In the genomic region with DNA sequence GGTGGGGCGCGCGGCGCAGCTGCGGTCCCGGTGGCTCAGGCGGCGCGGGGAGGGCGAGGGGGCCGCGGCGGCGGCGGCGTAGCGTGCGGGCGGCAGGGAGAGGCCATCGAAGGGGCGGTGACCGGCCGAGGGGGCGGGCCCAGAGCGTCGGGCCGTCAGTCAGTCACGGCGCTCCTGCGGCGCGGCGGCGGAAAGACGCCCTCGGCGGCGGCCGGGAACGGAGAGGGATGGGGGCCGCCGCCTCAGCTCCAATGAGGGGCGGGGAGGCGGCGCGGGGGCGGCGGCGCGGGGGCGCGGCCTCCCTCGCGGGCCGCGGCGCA, we compare ENCODE assay signal across 8 mouse cellular contexts. TPM values are rescaled to one million over a fixed set of nuclear protein-coding genes. Genes with fewer than 3 reads are reported as not detected.
DNase-seq lines count a peak whose midpoint lies in the region; ATAC-seq and TF ChIP-seq lines count a peak whose summit lies in the region.

TSS of gene Tent4a (minus strand) at position 284 of the 320 bp plus-strand sequence.

- dilution Hi-C loops in CH12.LX (cut with MboI; ENCODE audit: extremely low pct_ligation_motif_present, extremely low pct_unique_long_range_greater_than_20kb, low sequenced_read_pairs): no loop called here

- H3K79me2 ChIP-seq in CH12.LX (replicated peaks; ENCODE audit: control insufficient read depth, extremely low read depth, insufficient read depth, poor library complexity, severe bottlenecking) (peaks cover 21% of the 10 kb centered on the region), macrophage (ENCODE audit: inconsistent target) (peaks cover 40% of the 10 kb centered on the region)

- no peak for TF ChIP-seq EP300 in CH12.LX (IDR thresholded peaks at IDR 0.05; ENCODE audit: low read length)

- in situ Hi-C loops in CH12.LX (cut with MboI; ENCODE audit: low pct_ligation_motif_present, low pct_unique_long_range_greater_than_20kb, low sequenced_read_pairs): no loop called here

- no peaks in the 10 kb centered on the region for H3K27me3 ChIP-seq in CH12.LX (replicated peaks)
- no peaks in the 10 kb centered on the region for H3K27me3 ChIP-seq in hindbrain, embryonic 15.5 days

- no peak for TF ChIP-seq RAD21 in CH12.LX (IDR thresholded peaks at IDR 0.05; ENCODE audit: low read depth, low read length)

- peak; percentile 41 for ATAC-seq in frontal cortex, adult (ENCODE audit: low TSS enrichment)
- ATAC-seq in erythroid progenitor cell, adult 5-6 weeks (replicated peaks; ENCODE audit: low FRiP score, poor library complexity, severe bottlenecking): peak; percentile 64
- ATAC-seq in hindbrain, embryonic 15.5 days (ENCODE audit: low FRiP score, low read depth): peak; percentile 87

- peak within 1 kb of the TSS; percentile 65 for H3K27ac ChIP-seq in CH12.LX (ENCODE audit: insufficient read depth, low read depth)
- H3K27ac ChIP-seq in hindbrain, embryonic 15.5 days (replicated peaks): peak within 1 kb of the TSS; percentile 96
- H3K27ac ChIP-seq in macrophage: peak within 1 kb of the TSS; percentile 83

- H3K4me3 ChIP-seq in CH12.LX (replicated peaks in 1 of 3; ENCODE audit: low read depth in 2 of 3, low read length in 2 of 3, poor library complexity in 1 of 3) (peak within 1 kb of the TSS; percentile 87 to 96 (median 91)), macrophage (ENCODE audit: inconsistent target) (peak within 1 kb of the TSS; percentile 49)
- peak within 1 kb of the TSS; percentile 72 for H3K4me3 ChIP-seq in hindbrain, embryonic 15.5 days

- H3K36me3 ChIP-seq in CH12.LX (replicated peaks in 1 of 2; ENCODE audit: control insufficient read depth in 1 of 2, insufficient read depth in 1 of 2, low read length in 1 of 2) (peaks cover 5 to 28% of the 10 kb centered on the region in 2 experiments), macrophage (ENCODE audit: inconsistent target) (no peaks in the 10 kb centered on the region)
- H3K36me3 ChIP-seq in hindbrain, embryonic 15.5 days: no peaks in the 10 kb centered on the region

- WGBS in hindbrain, embryonic 15.5 days: 0% methylated on average over 34 of the region's 57 CpGs
- 0% methylated on average over 1 of the region's 57 CpGs for WGBS in macrophage (ENCODE audit: missing documents)

- no peaks in the 10 kb centered on the region for H3K9me3 ChIP-seq in CH12.LX (replicated peaks; ENCODE audit: low read length)
- H3K9me3 ChIP-seq in hindbrain, embryonic 15.5 days: no peaks in the 10 kb centered on the region

- H3K4me1 ChIP-seq in CH12.LX (ENCODE audit: control insufficient read depth in 1 of 2, insufficient read depth in 2 of 2): peaks cover 12 to 45% of the 10 kb centered on the region in 2 experiments
- peaks cover 54% of the 10 kb centered on the region for H3K4me1 ChIP-seq in hindbrain, embryonic 15.5 days (replicated peaks)

- no peak for DNase-seq in frontal cortex, postnatal 14 days (ENCODE audit: low spot score in 2 of 2)
- no peak for DNase-seq in CH12.LX (ENCODE audit: extremely low read depth)
- DNase-seq in spleen, postnatal 36 days (ENCODE audit: low spot score in 2 of 2): no peak
- DNase-seq in yolk sac, embryonic 10.5 days (ENCODE audit: low spot score): no peak

- peak within 1 kb of the TSS; percentile 89 for H3K4me2 ChIP-seq in CH12.LX (ENCODE audit: insufficient read depth, low read depth, poor library complexity, severe bottlenecking)
- H3K4me2 ChIP-seq in hindbrain, embryonic 15.5 days: peak within 1 kb of the TSS; percentile 96

- peak within 1 kb of the TSS; percentile 81 for H3K9ac ChIP-seq in CH12.LX (ENCODE audit: insufficient read depth, low read depth)
- peak within 1 kb of the TSS; percentile 76 for H3K9ac ChIP-seq in hindbrain, embryonic 15.5 days

- no peak for TF ChIP-seq POLR2A in CH12.LX (IDR thresholded peaks at IDR 0.05; ENCODE audit: low read depth, low read length)

- no peak for TF ChIP-seq CTCF in CH12.LX (conservative IDR thresholded peaks at IDR 0.05 in 1 of 2, IDR thresholded peaks at IDR 0.05 in 1 of 2; ENCODE audit: low read depth in 2 of 2, low read length in 2 of 2)

TF ChIP-seq in CH12.LX, 34 proteins besides CTCF, POLR2A, EP300 and RAD21:
- TF ChIP-seq UBTF (IDR thresholded peaks at IDR 0.05; ENCODE audit: low read depth, low read length) (no peak), MYC (IDR thresholded peaks at IDR 0.05; ENCODE audit: low read depth, low read length) (no peak), MAFK (IDR thresholded peaks at IDR 0.05; ENCODE audit: insufficient replicate concordance, low read length) (no peak), ZC3H11A (IDR thresholded peaks at IDR 0.05; ENCODE audit: low read depth, low read length) (no peak), BHLHE40 (IDR thresholded peaks at IDR 0.05; ENCODE audit: low read depth, low read length) (no peak), NRF1 (IDR thresholded peaks at IDR 0.05; ENCODE audit: low read depth, low read length) (no peak)

RNA-seq across cellular contexts. Expression of gene Tent4a, which starts in this region (rescaled TPM):
- 5.7 and 6.2 TPM in 2 replicates for total RNA-seq in CH12.LX (2012; rRNA removed)
- 2.9 and 3.6 TPM in 2 replicates for total RNA-seq in CH12.LX (2014; rRNA removed)
- 7.3 and 8.8 TPM in 2 replicates for polyA plus RNA-seq in CH12.LX (2012; ENCODE audit: insufficient read length, low read depth)
- total RNA-seq in erythroid progenitor cell, adult 5-6 weeks (2015; ENCODE audit: low replicate concordance): 34.0 and 37.5 TPM in 2 replicates
- total RNA-seq in erythroid progenitor cell, adult 5-6 weeks (2017; ENCODE audit: low replicate concordance): 33.8 and 48.0 TPM in 2 replicates
- polyA plus RNA-seq in hindbrain, embryonic 15.5 days (2015; fragmentation: Nextera tagmentation; extraction: Ambion mirVana): 7.1 and 7.3 TPM in 2 replicates
- 100 to 1,000 TPM in 13 of 26 experiments, 10 to 100 TPM in 13; 35.7 to 469 (median 96.6) TPM for total RNA-seq in macrophage (2018; cell fraction: chromatin; rRNA removed)
- total RNA-seq in macrophage (2018; cell fraction: cytosol; rRNA removed): 10 to 100 TPM; 17.0 to 77.8 (median 26.3) TPM
- total RNA-seq in macrophage (2018; cell fraction: nucleus; rRNA removed): 100 to 1,000 TPM in 4 of 26 experiments, 10 to 100 TPM in 22; 27.1 to 451 (median 69.6) TPM
- 9.7 to 18.8 TPM (median 13.5 TPM) in 3 replicates for polyA plus RNA-seq in macrophage (2018)

Comparison
In these comparisons a context has a peak if more than half of its experiments do, and no peak if none do; other contexts are left out.
1. RNA of gene Tent4a (total RNA-seq): 33.8 to 48.0 TPM in erythroid progenitor cell, adult 5-6 weeks; 2.9 to 6.2 TPM in CH12.LX; every median in the first group is over 4 times any median in the second.
2. Peak in every context shown above with its lines, with median percentiles within 50 percentile points of each other: ATAC-seq, H3K27ac ChIP-seq and H3K4me3 ChIP-seq.